Mouse (Mus musculus): ENCODE measurements around the gene Lrrc45. TPM values are rescaled to one million over a fixed set of nuclear protein-coding genes. Genes with fewer than 3 reads are reported as not detected.

Lrrc45 gene
- total RNA-seq, 1 experiment = 30.3 TPM

- Histone ChIP-seq H3K4me1 (ENCODE audit: control insufficient read depth in 2 of 2, insufficient read depth in 2 of 2, low read length in 2 of 2, poor library complexity in 1 of 2) (peaks cover 0 to 15% of the 10 kb centered on the region in 2 experiments; a peak in 2 of 4 replicates), H3K36me3 (ENCODE audit: control insufficient read depth, insufficient read depth, low read length, poor library complexity, severe bottlenecking) (no peaks in the 10 kb centered on the region), H3K27ac (ENCODE audit: insufficient read depth, low read depth, low read length, poor library complexity, severe bottlenecking) (no peak overlapping the region), H3K9me3 (ENCODE audit: control insufficient read depth, insufficient read depth, low read depth, low read length) (no peaks in the 10 kb centered on the region), H3K9ac (ENCODE audit: insufficient read depth, low read depth, low read length, poor library complexity, severe bottlenecking) (no peak overlapping the region), H3K4me3 (ENCODE audit: insufficient read depth in 1 of 2, low read depth in 1 of 2, low read length in 2 of 2, poor library complexity in 1 of 2, severe bottlenecking in 1 of 2) (no peak overlapping the region)
- no peak for DNase-seq (ENCODE audit: low read depth, low spot score)
- in situ Hi-C loops (cut with MboI; ENCODE audit: low sequenced_read_pairs in 2 of 2, unreplicated experiment in 2 of 2) = no loop called here
- no peak for TF ChIP-seq CHD2 (IDR thresholded peaks at IDR 0.05; ENCODE audit: low read depth, low read length)
- no peak for TF ChIP-seq ZC3H11A (IDR thresholded peaks at IDR 0.05; ENCODE audit: borderline replicate concordance, low read depth, low read length)
- no peak for TF ChIP-seq ZNF384 (IDR thresholded peaks at IDR 0.05; ENCODE audit: low read depth, low read length)
- no peak for TF ChIP-seq HCFC1 (IDR thresholded peaks at IDR 0.05; ENCODE audit: borderline replicate concordance, insufficient read depth, low read length)
- no peak for TF ChIP-seq MAFK (IDR thresholded peaks at IDR 0.05; ENCODE audit: insufficient read depth, low read depth, low read length)
Measured at GRCm38 (mm10) chr11:120768206-120768605, 54.5 kb downstream of the Lrrc45 start.

Other genes with a start within 250 kb of the Lrrc45 start
- 15.3 and 21.2 TPM in 2 replicates for gene Arl16, start 246.3 kb upstream of the Lrrc45 start, total RNA-seq (2012; rRNA removed)
- gene Mrpl12, start 229.3 kb upstream of the Lrrc45 start, total RNA-seq (2012; rRNA removed) = 100 and 136 TPM in 2 replicates
- gene Slc25a10, start 222.1 kb upstream of the Lrrc45 start, total RNA-seq (2012; rRNA removed) = 30.2 and 35.0 TPM in 2 replicates
- 0.40 and 0.53 TPM in 2 replicates for gene Gcgr, start 183.2 kb upstream of the Lrrc45 start, total RNA-seq (2012; rRNA removed)
- 18.9 and 20.2 TPM in 2 replicates for gene Mcrip1, start 164.2 kb upstream of the Lrrc45 start, total RNA-seq (2012; rRNA removed)
- gene Ppp1r27, start 162.8 kb upstream of the Lrrc45 start, total RNA-seq (2012; rRNA removed) = not detected in 2 replicates
- gene P4hb, start 140.7 kb upstream of the Lrrc45 start, total RNA-seq (2012; rRNA removed) = 904 and 977 TPM in 2 replicates
- gene Arhgdia, start 132.3 kb upstream of the Lrrc45 start, total RNA-seq (2012; rRNA removed) = 161 and 253 TPM in 2 replicates
- gene Alyref, start 115.6 kb upstream of the Lrrc45 start, total RNA-seq (2012; rRNA removed) = 300 and 397 TPM in 2 replicates
- 87.4 and 98.4 TPM in 2 replicates for gene Anapc11, start 115.5 kb upstream of the Lrrc45 start, total RNA-seq (2012; rRNA removed)
- gene Npb, start 105.4 kb upstream of the Lrrc45 start, total RNA-seq (2012; rRNA removed) = 0.69 and 0.94 TPM in 2 replicates
- 88.6 and 188 TPM in 2 replicates for gene Pcyt2, start 96.0 kb upstream of the Lrrc45 start, total RNA-seq (2012; rRNA removed)
- 29.4 and 33.2 TPM in 2 replicates for gene Sirt7, start 88.7 kb upstream of the Lrrc45 start, total RNA-seq (2012; rRNA removed)
- 42.6 and 48.4 TPM in 2 replicates for gene Mafg, start 80.3 kb upstream of the Lrrc45 start, total RNA-seq (2012; rRNA removed)
- gene Pycr1, start 70.2 kb upstream of the Lrrc45 start, total RNA-seq (2012; rRNA removed) = 19.0 and 19.6 TPM in 2 replicates
- 0.63 TPM in 1 of 2 replicates, not detected in the other for gene Myadml2, start 65.8 kb upstream of the Lrrc45 start, total RNA-seq (2012; rRNA removed)
- 47.8 and 196 TPM in 2 replicates for gene Notum, start 52.8 kb upstream of the Lrrc45 start, total RNA-seq (2012; rRNA removed)
- gene Aspscr1, start 41.0 kb upstream of the Lrrc45 start, total RNA-seq (2012; rRNA removed) = 85.2 and 144 TPM in 2 replicates
- 53.9 TPM in 2 replicates for gene Cenpx, start 187 bp upstream of the Lrrc45 start, total RNA-seq (2012; rRNA removed)
- gene Rac3, start 7.5 kb downstream of the Lrrc45 start, total RNA-seq (2012; rRNA removed) = 20.1 and 34.3 TPM in 2 replicates
- gene Dcxr, start 13.4 kb downstream of the Lrrc45 start, total RNA-seq (2012; rRNA removed) = 43.6 and 66.6 TPM in 2 replicates
- not detected in 2 replicates for gene Cbr2, start 18.2 kb downstream of the Lrrc45 start, total RNA-seq (2012; rRNA removed)
- 184 and 244 TPM in 2 replicates for gene Hmga1b, start 48.9 kb downstream of the Lrrc45 start, total RNA-seq (2012; rRNA removed)
- 18.8 and 28.6 TPM in 2 replicates for gene Rfng, start 70.3 kb downstream of the Lrrc45 start, total RNA-seq (2012; rRNA removed)
- 289 and 378 TPM in 2 replicates for gene Gps1, start 70.3 kb downstream of the Lrrc45 start, total RNA-seq (2012; rRNA removed)
- gene Dus1l, start 82.5 kb downstream of the Lrrc45 start, total RNA-seq (2012; rRNA removed) = 101 and 124 TPM in 2 replicates
- 210 and 251 TPM in 2 replicates for gene Fasn, start 110.6 kb downstream of the Lrrc45 start, total RNA-seq (2012; rRNA removed)
- gene Ccdc57, start 218.9 kb downstream of the Lrrc45 start, total RNA-seq (2012; rRNA removed) = 1.8 and 3.0 TPM in 2 replicates
- 261 and 568 TPM in 2 replicates for gene Slc16a3, start 234.6 kb downstream of the Lrrc45 start, total RNA-seq (2012; rRNA removed)